Mouse (Mus musculus) thymus, adult 2 months (tissue): ENCODE measurements around the gene B3galt1.

Experiments used
- CTCF ChIP-seq: fragments of 200-500 bp; IDR thresholded peaks from 2 replicates; pipeline ENCODE4 v1.5.1; 2012; ENCODE audit warnings: mild to moderate bottlenecking, control low read depth, low read length, moderate library complexity, borderline replicate concordance; ENCODE audit not compliant: control insufficient read depth, poor library complexity, insufficient read depth; ENCODE audit errors: extremely low read depth
- POLR2A ChIP-seq: fragments of 200-500 bp; IDR thresholded peaks from 2 replicates; pipeline ENCODE4 v1.6.1; 2012; ENCODE audit warnings: mild to moderate bottlenecking, low read length, control low read depth, moderate library complexity; ENCODE audit not compliant: control insufficient read depth, poor library complexity, insufficient read depth; ENCODE audit errors: extremely low read depth

GRCm38 (mm10) chr2:67566566-67566965 is 895 bp downstream of the B3galt1 start:
- TF ChIP-seq CTCF (no peak), POLR2A (no peak)
